18 mouse cellular contexts compared by ENCODE assay signal in the genomic region with DNA sequence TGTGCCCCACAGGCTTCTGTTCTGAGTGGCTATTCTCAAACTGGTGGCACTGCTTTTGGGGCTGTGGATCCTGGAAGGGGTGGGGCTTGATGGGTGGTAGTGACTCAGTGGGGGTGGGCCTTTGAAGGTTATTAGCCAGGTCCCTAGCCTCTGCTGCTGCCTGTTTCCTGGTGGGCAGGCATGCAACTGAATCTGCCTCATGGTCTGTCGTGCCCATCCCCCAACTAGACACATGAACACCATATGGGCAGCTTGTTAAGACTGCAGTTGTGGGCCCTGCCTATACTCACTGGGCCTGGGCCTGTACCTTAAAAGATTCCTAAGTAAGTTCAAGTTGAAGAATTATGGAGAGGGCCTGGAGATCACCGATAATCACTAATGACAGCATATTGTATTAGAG. TPM values are rescaled to one million over a fixed set of nuclear protein-coding genes. Genes with fewer than 3 reads are reported as not detected.
A peak's percentile ranks its signal among the peaks of the same experiment; 100 is the strongest.
DNase-seq lines count a peak whose midpoint lies in the region; ATAC-seq and TF ChIP-seq lines count a peak whose summit lies in the region.
"Had no signal": no experiment of that assay in that cellular context is flagged by ENCODE, and none has a peak within 500 bp of the region (broad histone marks: within the 10 kb centered on the region; RNA-seq: fewer than 3 reads in every experiment).

No protein-coding gene starts in this region.

- ATAC-seq in hindbrain, embryonic 11.5 days (ENCODE audit: low FRiP score), result no peak
- ATAC-seq in hindbrain, postnatal 0 days, result no peak
- 0 out of 2 replicates have a peak, but pooled peaks have one; percentile 62 for ATAC-seq in limb, embryonic 13.5 days (ENCODE audit: low FRiP score, low read depth)
- ATAC-seq in CD4-positive, CD25-positive, alpha-beta regulatory T cell, adult 4 months, result no peak
- no peak for ATAC-seq in intestine, postnatal 0 days
- ATAC-seq: liver, embryonic 12.5 days had no signal

- no peak for TF ChIP-seq CTCF in hindbrain, postnatal 0 days (IDR thresholded peaks at IDR 0.05; ENCODE audit: low read depth)
- TF ChIP-seq CTCF in intestine, postnatal 0 days (IDR thresholded peaks at IDR 0.05; ENCODE audit: low read depth), result no peak

- no peaks in the 10 kb centered on the region for H3K27me3 ChIP-seq in hindbrain, embryonic 11.5 days (ENCODE audit: control insufficient read depth, insufficient read depth, low read length)
- no peaks in the 10 kb centered on the region for H3K27me3 ChIP-seq in hindbrain, postnatal 0 days (ENCODE audit: insufficient read depth, low read length)
- no peaks in the 10 kb centered on the region for H3K27me3 ChIP-seq in limb, embryonic 13.5 days
- no peaks in the 10 kb centered on the region for H3K27me3 ChIP-seq in intestine, postnatal 0 days (replicated peaks; ENCODE audit: control insufficient read depth, insufficient read depth, low read length)
- H3K27me3 ChIP-seq: lung, embryonic 15.5 days had no signal

- no peak overlapping the region for H3K27ac ChIP-seq in hindbrain, embryonic 11.5 days (ENCODE audit: low read depth, low read length)
- no peak overlapping the region for H3K27ac ChIP-seq in hindbrain, postnatal 0 days
- H3K27ac ChIP-seq in limb, embryonic 13.5 days, result peak overlapping the region; percentile 28; the same call in 1 of the 2 replicates
- H3K27ac ChIP-seq in intestine, postnatal 0 days (ENCODE audit: low read depth, low read length), result no peak overlapping the region
- H3K27ac ChIP-seq: embryonic facial prominence, embryonic 13.5 days; layer of hippocampus, adult 2 months; liver, embryonic 12.5 days; lung, embryonic 15.5 days had no signal

- peak; percentile 40 for DNase-seq in hindbrain, embryonic 11.5 days (ENCODE audit: low spot score)
- DNase-seq in hindbrain, postnatal 0 days (ENCODE audit: low spot score), result no peak
- peak; percentile 36 for DNase-seq in embryo, embryonic 9.5 days (ENCODE audit: extremely low spot score)
- no peak for DNase-seq in cerebellum, adult 8-10 months
- DNase-seq: adrenal gland, postnatal 10 days; cerebellum, adult 9-11 months; gastrocnemius, postnatal 25 days; heart, postnatal 36 days; right cerebral cortex, postnatal 14 days; thymus, postnatal 4 days had no signal

- H3K36me3 ChIP-seq in hindbrain, embryonic 11.5 days (ENCODE audit: control insufficient read depth, insufficient read depth, low read length), result no peaks in the 10 kb centered on the region
- no peaks in the 10 kb centered on the region for H3K36me3 ChIP-seq in hindbrain, postnatal 0 days (ENCODE audit: insufficient read depth, low read length)
- no peaks in the 10 kb centered on the region for H3K36me3 ChIP-seq in limb, embryonic 13.5 days
- no peaks in the 10 kb centered on the region for H3K36me3 ChIP-seq in intestine, postnatal 0 days (ENCODE audit: control insufficient read depth, insufficient read depth)
- H3K36me3 ChIP-seq: embryonic facial prominence, embryonic 13.5 days; heart, embryonic 12.5 days; liver, embryonic 12.5 days; lung, embryonic 15.5 days had no signal

- WGBS in hindbrain, embryonic 11.5 days, result 71% methylated on average over 2 of the region's 2 CpGs
- WGBS in hindbrain, postnatal 0 days, result 76% methylated on average over 2 of the region's 2 CpGs
- 22% methylated on average over 2 of the region's 2 CpGs for WGBS in limb, embryonic 13.5 days
- WGBS in intestine, postnatal 0 days, result 77% methylated on average over 2 of the region's 2 CpGs

- no peak overlapping the region for H3K4me2 ChIP-seq in hindbrain, embryonic 11.5 days (replicated peaks; ENCODE audit: low read depth, low read length)
- no peak overlapping the region for H3K4me2 ChIP-seq in hindbrain, postnatal 0 days (ENCODE audit: low read depth, low read length)
- H3K4me2 ChIP-seq in limb, embryonic 13.5 days (replicated peaks), result no peak overlapping the region
- no peak overlapping the region for H3K4me2 ChIP-seq in intestine, postnatal 0 days (replicated peaks; ENCODE audit: low read depth)
- H3K4me2 ChIP-seq: embryonic facial prominence, embryonic 13.5 days; heart, embryonic 12.5 days; liver, embryonic 12.5 days; lung, embryonic 15.5 days had no signal

- no peaks in the 10 kb centered on the region for H3K9me3 ChIP-seq in hindbrain, embryonic 11.5 days (ENCODE audit: control insufficient read depth, low read length)
- no peaks in the 10 kb centered on the region for H3K9me3 ChIP-seq in hindbrain, postnatal 0 days (ENCODE audit: low read length)
- H3K9me3 ChIP-seq in limb, embryonic 13.5 days, result no peaks in the 10 kb centered on the region
- H3K9me3 ChIP-seq in intestine, postnatal 0 days (ENCODE audit: control insufficient read depth), result no peaks in the 10 kb centered on the region
- H3K9me3 ChIP-seq: embryonic facial prominence, embryonic 13.5 days; heart, embryonic 12.5 days; liver, embryonic 12.5 days; lung, embryonic 15.5 days had no signal

- no peak overlapping the region for H3K9ac ChIP-seq in hindbrain, embryonic 11.5 days (ENCODE audit: low read depth, low read length)
- H3K9ac ChIP-seq in hindbrain, postnatal 0 days (replicated peaks; ENCODE audit: low read length), result no peak overlapping the region
- H3K9ac ChIP-seq in limb, embryonic 13.5 days, result no peak overlapping the region
- H3K9ac ChIP-seq in intestine, postnatal 0 days (ENCODE audit: low read depth, low read length), result no peak overlapping the region
- H3K9ac ChIP-seq: embryonic facial prominence, embryonic 13.5 days; heart, embryonic 12.5 days; liver, embryonic 12.5 days; lung, embryonic 15.5 days had no signal

- no peaks in the 10 kb centered on the region; the same call in 1 of the 2 replicates for H3K4me1 ChIP-seq in hindbrain, embryonic 11.5 days (replicated peaks; ENCODE audit: control insufficient read depth, insufficient read depth, low read length)
- H3K4me1 ChIP-seq in hindbrain, postnatal 0 days (ENCODE audit: insufficient read depth, low read length), result no peaks in the 10 kb centered on the region
- H3K4me1 ChIP-seq in limb, embryonic 13.5 days, result peaks cover 37% of the 10 kb centered on the region
- H3K4me1 ChIP-seq in intestine, postnatal 0 days (replicated peaks; ENCODE audit: control insufficient read depth, insufficient read depth, low read length), result no peaks in the 10 kb centered on the region

- no peak overlapping the region for H3K4me3 ChIP-seq in hindbrain, embryonic 11.5 days (ENCODE audit: low read depth, low read length)
- H3K4me3 ChIP-seq in hindbrain, postnatal 0 days (ENCODE audit: low read length), result no peak overlapping the region
- no peak overlapping the region for H3K4me3 ChIP-seq in limb, embryonic 13.5 days
- no peak overlapping the region for H3K4me3 ChIP-seq in intestine, postnatal 0 days (ENCODE audit: low read depth, low read length)
- H3K4me3 ChIP-seq: embryonic facial prominence, embryonic 13.5 days; heart, embryonic 12.5 days; layer of hippocampus, adult 2 months; liver, embryonic 12.5 days; lung, embryonic 15.5 days had no signal

RNA-seq across cellular contexts. Expression of a gene that starts 16.0 kb away (rescaled TPM):
- polyA plus RNA-seq in hindbrain, embryonic 11.5 days (2014; fragmentation: Nextera tagmentation; extraction: Ambion mirVana), result 9.2 and 9.7 TPM in 2 replicates
- 2.4 and 3.0 TPM in 2 replicates for total RNA-seq in hindbrain, postnatal 0 days (2014; rRNA removed)
- 2.6 TPM in 2 replicates for polyA plus RNA-seq in hindbrain, postnatal 0 days (2015; fragmentation: Nextera tagmentation; extraction: Ambion mirVana)
- polyA plus RNA-seq in limb, embryonic 13.5 days (2015; fragmentation: Nextera tagmentation; extraction: Ambion mirVana), result 14.6 and 16.2 TPM in 2 replicates
- polyA plus RNA-seq in CD4-positive, CD25-positive, alpha-beta regulatory T cell, adult 4 months (2017; shearing (Covaris generic)), result 10 to 100 TPM; 54.2 to 66.6 TPM
- polyA plus RNA-seq in intestine, postnatal 0 days (2015; fragmentation: Nextera tagmentation; extraction: Ambion mirVana), result 9.9 and 10.3 TPM in 2 replicates

RNA-seq across cellular contexts. Expression of a gene that starts 34.6 kb away (rescaled TPM):
- polyA plus RNA-seq in hindbrain, embryonic 11.5 days (2014; fragmentation: Nextera tagmentation; extraction: Ambion mirVana), result 0.51 and 0.98 TPM in 2 replicates
- not detected in 2 replicates for total RNA-seq in hindbrain, postnatal 0 days (2014; rRNA removed)
- 0.15 and 0.25 TPM in 2 replicates for polyA plus RNA-seq in hindbrain, postnatal 0 days (2015; fragmentation: Nextera tagmentation; extraction: Ambion mirVana)
- polyA plus RNA-seq in limb, embryonic 13.5 days (2015; fragmentation: Nextera tagmentation; extraction: Ambion mirVana), result 13.8 and 14.4 TPM in 2 replicates
- not detected for polyA plus RNA-seq in CD4-positive, CD25-positive, alpha-beta regulatory T cell, adult 4 months (2017; shearing (Covaris generic))
- polyA plus RNA-seq in intestine, postnatal 0 days (2015; fragmentation: Nextera tagmentation; extraction: Ambion mirVana), result 0.08 and 0.12 TPM in 2 replicates
- total RNA-seq: heart, postnatal 36 days had no signal

Comparison
In these comparisons a context has a peak if more than half of its experiments do, and no peak if none do; other contexts are left out.
1. DNase-seq: peak in hindbrain, embryonic 11.5 days (single experiment) and embryo, embryonic 9.5 days (single experiment); none in hindbrain, postnatal 0 days (single experiment) and cerebellum, adult 8-10 months (single experiment).